Mouse (Mus musculus) layer of hippocampus, adult 9-11 months (tissue): ENCODE measurements around the gene Txnrd3.

Experiments
- DNase-seq: peaks from one replicate; pipeline ENCODE4 v3.0.0; 2022

The Txnrd3 gene

GRCm38 (mm10) chr6:89658342-89658741, 14.6 kb downstream of the Txnrd3 start:
- DNase-seq: no peak

GRCm38 (mm10) chr6:89658931-89659330, 15.1 kb downstream of the Txnrd3 start:
- no peak for DNase-seq

- DNase-seq: no peak
Measured at GRCm38 (mm10) chr6:89659692-89660423, 16.1 kb downstream of the Txnrd3 start.

GRCm38 (mm10) chr6:89660490-89660889, 16.7 kb downstream of the Txnrd3 start:
- no peak for DNase-seq

- DNase-seq: no peak
Measured at GRCm38 (mm10) chr6:89662521-89662920, 18.7 kb downstream of the Txnrd3 start.

GRCm38 (mm10) chr6:89665155-89665554, 21.4 kb downstream of the Txnrd3 start:
- no peak for DNase-seq

GRCm38 (mm10) chr6:89665667-89666066, 21.9 kb downstream of the Txnrd3 start:
- no peak for DNase-seq

- DNase-seq: no peak
Measured at GRCm38 (mm10) chr6:89666976-89667375, 23.2 kb downstream of the Txnrd3 start.

- DNase-seq: no peak
Measured at GRCm38 (mm10) chr6:89669556-89669955, 25.8 kb downstream of the Txnrd3 start.

- DNase-seq: no peak
Measured at GRCm38 (mm10) chr6:89671431-89671830, 27.6 kb downstream of the Txnrd3 start.

- peak; percentile 72 for DNase-seq
Measured at GRCm38 (mm10) chr6:89672641-89673040, 28.9 kb downstream of the Txnrd3 start.

GRCm38 (mm10) chr6:89673135-89673780, 29.5 kb downstream of the Txnrd3 start:
- DNase-seq: no peak

GRCm38 (mm10) chr6:89678522-89678921, 34.7 kb downstream of the Txnrd3 start:
- DNase-seq: no peak

GRCm38 (mm10) chr6:89679291-89679835, 35.6 kb downstream of the Txnrd3 start:
- DNase-seq: peak; percentile 53

GRCm38 (mm10) chr6:89680155-89680554, 36.4 kb downstream of the Txnrd3 start:
- peak; percentile 58 for DNase-seq

GRCm38 (mm10) chr6:89684231-89684630, 40.4 kb downstream of the Txnrd3 start:
- DNase-seq: no peak

- DNase-seq: no peak
Measured at GRCm38 (mm10) chr6:89687100-89687499, 43.3 kb downstream of the Txnrd3 start.

GRCm38 (mm10) chr6:89706624-89707023, 62.8 kb downstream of the Txnrd3 start:
- DNase-seq: no peak

GRCm38 (mm10) chr6:89707240-89707639, 63.5 kb downstream of the Txnrd3 start, which contains the start of gene Vmn1r40:
Gene Vmn1r40, plus strand, starts transcription at chr6:89707540.
- no peak for DNase-seq

- no peak for DNase-seq
Measured at GRCm38 (mm10) chr6:89718051-89718450, 74.3 kb downstream of the Txnrd3 start.
